In the genomic region with DNA sequence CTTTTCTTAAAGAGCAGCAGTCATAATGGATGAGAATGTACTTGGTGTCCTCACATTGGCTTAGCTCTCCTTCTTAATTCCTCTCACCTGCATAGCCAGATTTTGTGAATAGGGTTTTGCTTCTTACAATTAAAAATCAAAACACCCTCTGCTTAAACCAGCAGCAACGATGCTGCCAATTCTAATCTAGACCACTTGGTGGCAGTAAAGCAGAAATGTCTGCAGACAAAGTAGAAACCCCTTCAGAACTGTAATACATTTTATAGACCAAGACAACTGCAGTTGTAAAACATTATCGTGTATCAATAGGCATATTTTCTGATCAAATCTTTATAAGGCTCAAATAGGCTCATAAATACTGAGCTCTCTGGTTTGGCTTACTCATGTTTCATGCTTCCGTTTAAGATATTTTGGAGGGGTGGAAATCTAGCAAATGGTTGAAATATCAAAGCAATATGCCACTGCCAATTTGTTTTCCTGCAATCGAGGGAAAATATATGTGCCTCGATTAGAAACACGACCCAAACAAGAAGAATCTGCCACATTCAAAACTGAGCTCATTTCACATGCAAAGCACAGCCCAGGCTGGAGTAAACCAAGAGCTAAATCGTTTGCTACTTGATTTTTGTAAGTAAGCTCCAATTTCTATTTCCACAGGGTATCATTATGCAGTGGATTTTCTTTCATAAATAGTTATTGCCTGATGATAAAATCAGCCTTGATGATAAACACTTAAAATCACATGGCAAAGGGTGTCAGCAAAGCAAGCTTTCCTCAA, we compare ENCODE assay signal across 9 mouse cellular contexts. TPM values are rescaled to one million over a fixed set of nuclear protein-coding genes. Genes with fewer than 3 reads are reported as not detected.
DNase-seq lines count a peak whose midpoint lies in the region; ATAC-seq and TF ChIP-seq lines count a peak whose summit lies in the region.
"Had no signal": no experiment of that assay in that cellular context is flagged by ENCODE, and none has a peak within 500 bp of the region (broad histone marks: within the 10 kb centered on the region; RNA-seq: fewer than 3 reads in every experiment).

No protein-coding gene starts in this region.

- no peak for TF ChIP-seq POLR2A in liver, adult 2 months (IDR thresholded peaks at IDR 0.05; ENCODE audit: extremely low read depth, insufficient read depth, low read length)

- peak; percentile 31 for DNase-seq in liver, adult 2 months (ENCODE audit: extremely low read depth, low read depth, low spot score)
- peak; percentile 61 to 67 for DNase-seq in cerebellum, postnatal 14 days
- DNase-seq in lung, postnatal 25 days (ENCODE audit: low spot score): peak; percentile 19
- peak; percentile 39 for DNase-seq in telencephalon, adult 2 months (ENCODE audit: low read depth, low spot score)
- no peak for DNase-seq in urinary bladder, postnatal 4 days (ENCODE audit: low spot score in 2 of 2)

- WGBS in liver, adult 2 months: 44% methylated on average over 7 of the region's 7 CpGs
- 32% methylated on average over 7 of the region's 7 CpGs for WGBS in liver, embryonic 12.5 days (ENCODE audit: insufficient replicate concordance)
- 36% methylated on average over 7 of the region's 7 CpGs for WGBS in hindbrain, embryonic 16.5 days

- no peak overlapping the region for H3K27ac ChIP-seq in liver, adult 2 months (replicated peaks; ENCODE audit: insufficient read depth, low read depth, low read length)
- H3K27ac ChIP-seq in liver, embryonic 12.5 days: no peak overlapping the region
- H3K27ac ChIP-seq in hindbrain, embryonic 16.5 days (ENCODE audit: low read depth, low read length): no peak overlapping the region

- no peak for ATAC-seq in liver, embryonic 12.5 days
- 0 out of 2 replicates have a peak, but pooled peaks have one; percentile 67 for ATAC-seq in hindbrain, embryonic 16.5 days

- H3K36me3 ChIP-seq in liver, adult 2 months (ENCODE audit: control insufficient read depth, insufficient read depth, low read length): no peaks in the 10 kb centered on the region
- H3K36me3 ChIP-seq in liver, embryonic 12.5 days: no peaks in the 10 kb centered on the region
- H3K36me3 ChIP-seq in hindbrain, embryonic 16.5 days (ENCODE audit: control insufficient read depth, insufficient read depth, low read length): no peaks in the 10 kb centered on the region

- no peaks in the 10 kb centered on the region for H3K27me3 ChIP-seq in liver, adult 2 months (ENCODE audit: control insufficient read depth, insufficient read depth, low read length)
- no peaks in the 10 kb centered on the region for H3K27me3 ChIP-seq in liver, embryonic 12.5 days (replicated peaks)
- H3K27me3 ChIP-seq in hindbrain, embryonic 16.5 days (replicated peaks; ENCODE audit: control insufficient read depth, insufficient read depth, low read length): no peaks in the 10 kb centered on the region

- no peaks in the 10 kb centered on the region for H3K9me3 ChIP-seq in liver, embryonic 12.5 days (replicated peaks)
- H3K9me3 ChIP-seq in hindbrain, embryonic 16.5 days (ENCODE audit: control insufficient read depth, low read length): no peaks in the 10 kb centered on the region

- no peaks in the 10 kb centered on the region for H3K4me1 ChIP-seq in liver, adult 2 months (ENCODE audit: control insufficient read depth, insufficient read depth, low read length)
- no peaks in the 10 kb centered on the region for H3K4me1 ChIP-seq in liver, embryonic 12.5 days
- H3K4me1 ChIP-seq in hindbrain, embryonic 16.5 days (ENCODE audit: control insufficient read depth, insufficient read depth, low read depth, low read length): 0 out of 2 replicates have a peak, but pooled peaks cover 2% of the 10 kb centered on the region

- H3K79me2 ChIP-seq in liver, adult 2 months (ENCODE audit: control insufficient read depth, insufficient read depth, low read length): no peaks in the 10 kb centered on the region

- H3K9ac ChIP-seq in liver, adult 2 months (ENCODE audit: low read depth, low read length): no peak overlapping the region
- H3K9ac ChIP-seq in liver, embryonic 12.5 days: no peak overlapping the region
- no peak overlapping the region for H3K9ac ChIP-seq in hindbrain, embryonic 16.5 days (ENCODE audit: low read depth, low read length)

- H3K4me2 ChIP-seq in liver, embryonic 12.5 days: no peak overlapping the region
- peak overlapping the region; percentile 12; the same call in 1 of the 2 replicates for H3K4me2 ChIP-seq in hindbrain, embryonic 16.5 days (ENCODE audit: low read length)

- TF ChIP-seq CTCF in liver, adult 2 months (IDR thresholded peaks at IDR 0.05; ENCODE audit: low read depth, low read length): 0 out of 2 replicates have a peak, but pooled peaks have one; percentile 9

- H3K4me3 ChIP-seq in liver, adult 2 months (ENCODE audit: insufficient read depth, low read depth, low read length): no peak overlapping the region
- H3K4me3 ChIP-seq in liver, embryonic 12.5 days: no peak overlapping the region
- H3K4me3 ChIP-seq in hindbrain, embryonic 16.5 days (ENCODE audit: low read length): no peak overlapping the region

RNA-seq across cellular contexts. Expression of a gene that starts 14.6 kb away (rescaled TPM):
- total RNA-seq in liver, adult 2 months (2014; rRNA removed): not detected in 2 replicates
- not detected in 2 replicates for polyA plus RNA-seq in liver, adult 2 months (2012; rRNA removed)
- polyA plus RNA-seq in liver, embryonic 12.5 days (2016; fragmentation: Nextera tagmentation; extraction: Ambion mirVana): not detected in 2 replicates
- polyA plus RNA-seq in hindbrain, embryonic 16.5 days (2015; fragmentation: Nextera tagmentation; extraction: Ambion mirVana): not detected in 2 replicates
- total RNA-seq: left cerebral cortex, postnatal 36 days had no signal
- polyA plus RNA-seq: spleen, adult 2 months had no signal

Comparison
In these comparisons a context has a peak if more than half of its experiments do, and no peak if none do; other contexts are left out.
1. DNase-seq: peak in liver, adult 2 months (single experiment), cerebellum, postnatal 14 days (2 of 2), lung, postnatal 25 days (single experiment) and telencephalon, adult 2 months (single experiment); none in urinary bladder, postnatal 4 days (0 of 2).